Mouse (Mus musculus) CH12.LX (cell line): ENCODE results near the gene Pigu. TPM values are rescaled to one million over a fixed set of nuclear protein-coding genes. Genes with fewer than 3 reads are reported as not detected.

ENCODE experiments used
- DNase-seq: peaks from one replicate; pipeline ENCODE4 v3.0.0-alpha.2; 2013; ENCODE audit errors: extremely low read depth
- H3K27ac ChIP-seq: 2 replicates; pipeline ENCODE4 v1.5.1; 2012; ENCODE audit warnings: low read depth, mild to moderate bottlenecking, control low read depth, moderate library complexity; ENCODE audit not compliant: insufficient read depth
- H3K27me3 ChIP-seq: replicated peaks from 2 replicates; pipeline ENCODE3; 2012; ENCODE audit warnings: inconsistent platforms
- H3K36me3 ChIP-seq, 2 experiments: replicated peaks in 1 of 2; 2 replicates each; pipeline versions ENCODE3 to v1.6.1; 2012; ENCODE audit warnings: inconsistent platforms in 1 of 2, low read length in 1 of 2, mild to moderate bottlenecking in 1 of 2, mixed read lengths in 1 of 2, moderate library complexity in 1 of 2; ENCODE audit not compliant: control insufficient read depth in 1 of 2, insufficient read depth in 1 of 2
- H3K4me1 ChIP-seq, 2 experiments: 2 replicates each; pipeline ENCODE4 v1.6.1; 2012; ENCODE audit warnings: inconsistent platforms in 1 of 2, moderate library complexity in 1 of 2; ENCODE audit not compliant: insufficient read depth in 2 of 2, control insufficient read depth in 1 of 2
- H3K4me2 ChIP-seq: 2 replicates; pipeline ENCODE4 v1.6.1; 2012; ENCODE audit warnings: low read depth, mild to moderate bottlenecking, control low read depth; ENCODE audit not compliant: poor library complexity, insufficient read depth, severe bottlenecking
- H3K4me3 ChIP-seq, 3 experiments: fragments of 150-350 bp in 1 of 3; sonication (generic) in 1 of 3; replicated peaks in 1 of 3; 2 replicates each; pipeline versions ENCODE3 to v1.5.1; 2011 to 2012; ENCODE audit warnings: low read depth in 2 of 3, low read length in 2 of 3, mild to moderate bottlenecking in 2 of 3, moderate library complexity in 2 of 3, control low read depth in 1 of 3, improper control_type of control experiment in 1 of 3, inconsistent platforms in 1 of 3, mixed read lengths in 1 of 3; ENCODE audit not compliant: poor library complexity in 1 of 3
- H3K79me2 ChIP-seq: replicated peaks from 2 replicates; pipeline ENCODE4 v1.6.1; 2012; ENCODE audit warnings: mild to moderate bottlenecking, moderate library complexity; ENCODE audit not compliant: control insufficient read depth, poor library complexity, insufficient read depth, severe bottlenecking; ENCODE audit errors: extremely low read depth
- H3K9ac ChIP-seq: 2 replicates; pipeline ENCODE4 v1.6.1; 2012; ENCODE audit warnings: low read depth, mild to moderate bottlenecking, control low read depth, moderate library complexity; ENCODE audit not compliant: insufficient read depth
- H3K9me3 ChIP-seq: replicated peaks from 2 replicates; pipeline ENCODE3; 2012; ENCODE audit warnings: low read length, inconsistent platforms, mixed read lengths
- BHLHE40 ChIP-seq: IDR thresholded peaks from 2 replicates; pipeline ENCODE4 v1.6.1; 2011; ENCODE audit warnings: mild to moderate bottlenecking, low read depth, low read length, improper control_type of control experiment
- CHD1 ChIP-seq: IDR thresholded peaks from 2 replicates; pipeline ENCODE4 v1.6.1; 2012; ENCODE audit warnings: low read depth, low read length, improper control_type of control experiment, inconsistent platforms
- CHD2 ChIP-seq: IDR thresholded peaks from 2 replicates; pipeline ENCODE4 v1.6.1; 2011; ENCODE audit warnings: low read length, improper control_type of control experiment
- CTCF ChIP-seq, 2 experiments: IDR thresholded peaks in 1 of 2; conservative IDR thresholded peaks in 1 of 2; 2 replicates each; pipeline ENCODE4 v1.5.1; 2011 to 2012; ENCODE audit warnings: low read depth in 2 of 2, low read length in 2 of 2, improper control_type of control experiment in 1 of 2, inconsistent platforms in 1 of 2, mild to moderate bottlenecking in 1 of 2, moderate library complexity in 1 of 2
- E2F4 ChIP-seq: IDR thresholded peaks from 2 replicates; pipeline ENCODE4 v1.6.1; 2011; ENCODE audit warnings: low read depth, low read length, improper control_type of control experiment; ENCODE audit not compliant: insufficient replicate concordance
- ELF1 ChIP-seq: IDR thresholded peaks from 2 replicates; pipeline ENCODE4 v1.6.1; 2014; ENCODE audit warnings: low read depth, mild to moderate bottlenecking, inconsistent platforms, low read length, improper control_type of control experiment
- EP300 ChIP-seq: IDR thresholded peaks from 2 replicates; pipeline ENCODE4 v1.6.1; 2011; ENCODE audit warnings: low read length, improper control_type of control experiment
- ETS1 ChIP-seq: conservative IDR thresholded peaks from 2 replicates; pipeline ENCODE4 v1.6.1; 2012; ENCODE audit warnings: low read depth, mild to moderate bottlenecking, inconsistent platforms, low read length, improper control_type of control experiment, moderate library complexity
- HCFC1 ChIP-seq: IDR thresholded peaks from 2 replicates; pipeline ENCODE4 v1.6.1; 2012; ENCODE audit warnings: low read depth, mild to moderate bottlenecking, inconsistent platforms, low read length, improper control_type of control experiment
- IRF4 ChIP-seq: IDR thresholded peaks from 2 replicates; pipeline ENCODE4 v1.6.1; 2014; ENCODE audit warnings: low read depth, mild to moderate bottlenecking, inconsistent platforms, low read length, improper control_type of control experiment
- JUN ChIP-seq: IDR thresholded peaks from 2 replicates; pipeline ENCODE4 v1.6.1; 2011; ENCODE audit warnings: low read depth, mild to moderate bottlenecking, low read length, improper control_type of control experiment, moderate library complexity; ENCODE audit not compliant: insufficient read depth
- KAT2A ChIP-seq: IDR thresholded peaks from 2 replicates; pipeline ENCODE4 v1.6.1; 2012; ENCODE audit warnings: low read length, improper control_type of control experiment, inconsistent platforms; ENCODE audit not compliant: insufficient replicate concordance
- MAX ChIP-seq: IDR thresholded peaks from 2 replicates; pipeline ENCODE4 v1.6.1; 2011; ENCODE audit warnings: low read length, improper control_type of control experiment
- NELFE ChIP-seq: IDR thresholded peaks from 2 replicates; pipeline ENCODE4 v1.6.1; 2011; ENCODE audit warnings: low read depth, low read length, improper control_type of control experiment
- POLR2AphosphoS2 ChIP-seq: IDR thresholded peaks from 2 replicates; pipeline ENCODE4 v1.6.1; 2011; ENCODE audit warnings: low read depth, low read length, improper control_type of control experiment
- SMC3 ChIP-seq: IDR thresholded peaks from 2 replicates; pipeline ENCODE4 v1.6.1; 2011; ENCODE audit warnings: low read depth, low read length, improper control_type of control experiment
- TBP ChIP-seq: conservative IDR thresholded peaks from 2 replicates; pipeline ENCODE4 v1.6.1; 2011; ENCODE audit warnings: low read depth, low read length, improper control_type of control experiment
- TCF12 ChIP-seq: IDR thresholded peaks from 2 replicates; pipeline ENCODE4 v1.6.1; 2014; ENCODE audit warnings: low read depth, mild to moderate bottlenecking, inconsistent platforms, low read length, improper control_type of control experiment
- ZC3H11A ChIP-seq: IDR thresholded peaks from 2 replicates; pipeline ENCODE4 v1.6.1; 2012; ENCODE audit warnings: low read depth, mild to moderate bottlenecking, inconsistent platforms, low read length, improper control_type of control experiment
- ZKSCAN1 ChIP-seq: IDR thresholded peaks from 2 replicates; pipeline ENCODE4 v1.6.1; 2012; ENCODE audit warnings: low read depth, inconsistent platforms, low read length, improper control_type of control experiment, borderline replicate concordance
- dilution Hi-C: fragments of 300-500 bp; cut with MboI; formaldehyde crosslinking; loops from 2 replicates; pipeline ENCODE4 v1.14.3; 2020; ENCODE audit warnings: low sequenced_read_pairs; ENCODE audit not compliant: extremely low pct_unique_long_range_greater_than_20kb, extremely low pct_ligation_motif_present
- in situ Hi-C: fragments of 300-500 bp; cut with MboI; formaldehyde crosslinking; loops from 3 replicates; pipeline ENCODE4 v1.14.3; 2019; ENCODE audit warnings: low sequenced_read_pairs, low pct_ligation_motif_present, low pct_unique_long_range_greater_than_20kb, mixed read lengths
- polyA plus RNA-seq: library from polyadenylated mRNA; unstranded; fragments of >175 nt; gene quantifications from 2 replicates; pipeline ENCODE4 v1.2.1, GENCODE M21; 2012; ENCODE audit warnings: low read depth; ENCODE audit not compliant: insufficient read length
- total RNA-seq, 2 experiments: library from RNA; depleted of rRNA; stranded (reverse); fragments of 300-350 nt in 1 of 2; fragments of >200 nt in 1 of 2; gene quantifications; 2 replicates each; pipeline ENCODE4 v1.2.3; 2012 to 2014

The Pigu gene
- total and polyA plus RNA-seq, 3 experiments, result 29.0 to 57.3 (median 39.1) TPM

GRCm38 (mm10) chr2:155273603-155274002 lies 83.6 kb downstream of the Pigu start:
- no peaks in the 10 kb centered on the region for H3K79me2 ChIP-seq
- TF ChIP-seq NELFE (no peak), MAX (no peak), IRF4 (no peak), E2F4 (no peak), TCF12 (no peak), EP300 (no peak), ELF1 (no peak), KAT2A (no peak), SMC3 (no peak), JUN (no peak), CHD2 (no peak), HCFC1 (no peak), CHD1 (no peak), ZC3H11A (no peak), POLR2AphosphoS2 (no peak), ETS1 (no peak), ZKSCAN1 (no peak), CTCF (conservative IDR thresholded peaks at IDR 0.05 in 1 of 2, IDR thresholded peaks at IDR 0.05 in 1 of 2; ENCODE audit: low read depth in 2 of 2, low read length in 2 of 2) (no peak), TBP (no peak)
- peaks cover 7 to 27% of the 10 kb centered on the region in 2 experiments for H3K36me3 ChIP-seq
- H3K4me2 ChIP-seq, result no peak overlapping the region
- H3K9ac ChIP-seq, result no peak overlapping the region
- DNase-seq, result no peak
- dilution Hi-C loops (no loop called here), in situ Hi-C loops (no loop called here)
- H3K4me1 ChIP-seq, result peaks cover 0 to 2% of the 10 kb centered on the region in 2 experiments; a peak in 1 of 4 replicates
- no peak overlapping the region for H3K4me3 ChIP-seq
- H3K27me3 ChIP-seq, result no peaks in the 10 kb centered on the region
- H3K9me3 ChIP-seq, result peaks cover 9% of the 10 kb centered on the region
- no peak overlapping the region for H3K27ac ChIP-seq

DNA sequence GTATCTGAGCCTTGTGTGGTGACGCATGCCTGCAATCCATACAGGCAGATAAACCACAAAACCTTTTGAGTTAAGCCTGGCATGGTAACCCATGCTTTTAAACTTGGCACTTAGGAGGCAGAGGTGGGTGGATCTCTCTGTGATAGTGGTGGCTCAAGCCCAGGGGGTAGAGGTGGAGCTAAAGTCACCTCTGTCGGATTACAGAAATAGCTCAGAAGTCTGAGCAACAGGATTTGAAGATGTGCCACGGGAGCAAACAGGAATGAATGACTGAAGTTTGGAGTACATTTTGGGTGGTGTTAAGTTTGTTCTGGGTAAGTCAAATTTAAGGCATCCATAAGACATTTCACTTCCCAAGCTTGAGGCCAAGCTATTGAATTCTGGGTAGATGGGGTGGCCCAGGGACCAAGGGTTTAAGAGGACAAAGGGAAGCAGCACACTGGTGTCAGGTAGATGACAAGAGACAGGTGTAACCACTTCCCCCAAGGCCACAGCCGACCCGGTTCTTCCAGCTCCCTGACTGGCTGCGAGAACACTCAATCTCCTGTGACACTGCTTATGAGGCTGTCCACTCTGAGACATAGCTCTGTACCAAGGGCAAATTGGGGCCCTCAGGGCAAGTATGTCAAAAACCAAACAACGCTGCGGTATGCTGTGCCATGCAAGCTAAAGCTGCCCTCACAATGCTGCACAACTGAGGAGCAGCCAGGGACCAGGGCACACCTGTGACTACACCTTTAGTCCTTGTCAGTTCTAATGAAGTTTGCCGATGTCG lies 84.6 kb downstream of the Pigu start:
- Histone ChIP-seq H3K9ac (no peak overlapping the region), H3K27me3 (no peaks in the 10 kb centered on the region), H3K9me3 (peaks cover 9% of the 10 kb centered on the region), H3K4me2 (no peak overlapping the region), H3K79me2 (no peaks in the 10 kb centered on the region), H3K36me3 (peaks cover 2 to 17% of the 10 kb centered on the region in 2 experiments), H3K4me3 (no peak overlapping the region), H3K27ac (no peak overlapping the region), H3K4me1 (peaks cover 0 to 2% of the 10 kb centered on the region in 2 experiments; a peak in 1 of 4 replicates)
- dilution Hi-C loops (no loop called here), in situ Hi-C loops (no loop called here)
- DNase-seq, result no peak
- TF ChIP-seq BHLHE40 (no peak), HCFC1 (no peak)
